Mouse (Mus musculus) lung, postnatal 0 days (tissue): ENCODE measurements around the gene AY074887.

Experiments used
- CTCF ChIP-seq: IDR thresholded peaks from 2 replicates; pipeline ENCODE4 v1.5.1; 2016; ENCODE audit warnings: antibody characterized with exemption, mild to moderate bottlenecking
- EP300 ChIP-seq: IDR thresholded peaks from 2 replicates; pipeline ENCODE4 v1.6.1; 2016; ENCODE audit warnings: antibody characterized with exemption, mild to moderate bottlenecking, control low read depth

GRCm38 (mm10) chr9:54930741-54931140 is 20.1 kb downstream of the AY074887 start:
- no peak for TF ChIP-seq CTCF
- no peak for TF ChIP-seq EP300
